Mouse (Mus musculus): ENCODE measurements around the gene Gpc6.

The Gpc6 gene

DNA sequence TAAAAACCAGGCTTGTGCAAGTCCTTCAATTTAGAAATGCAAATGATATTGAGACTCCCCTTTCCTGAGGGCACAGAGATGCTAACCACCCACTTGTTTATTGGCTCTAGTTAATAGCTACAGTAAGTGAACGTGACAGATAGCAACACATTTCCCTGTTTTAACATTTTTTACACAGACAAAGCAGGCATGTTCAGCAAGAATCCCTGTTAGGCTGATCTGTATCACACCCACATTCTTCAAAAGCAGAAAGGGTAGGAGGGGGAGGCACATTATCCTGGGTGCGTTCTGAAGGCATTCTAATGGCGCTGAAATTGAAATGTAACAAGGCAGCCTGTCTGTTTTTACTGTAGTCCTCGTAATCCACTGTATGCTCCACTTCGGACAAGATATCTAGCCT, 674.6 kb downstream of the Gpc6 start:
- no peak for DNase-seq (ENCODE audit: inconsistent age in 2 of 2, low spot score in 1 of 2)

DNA sequence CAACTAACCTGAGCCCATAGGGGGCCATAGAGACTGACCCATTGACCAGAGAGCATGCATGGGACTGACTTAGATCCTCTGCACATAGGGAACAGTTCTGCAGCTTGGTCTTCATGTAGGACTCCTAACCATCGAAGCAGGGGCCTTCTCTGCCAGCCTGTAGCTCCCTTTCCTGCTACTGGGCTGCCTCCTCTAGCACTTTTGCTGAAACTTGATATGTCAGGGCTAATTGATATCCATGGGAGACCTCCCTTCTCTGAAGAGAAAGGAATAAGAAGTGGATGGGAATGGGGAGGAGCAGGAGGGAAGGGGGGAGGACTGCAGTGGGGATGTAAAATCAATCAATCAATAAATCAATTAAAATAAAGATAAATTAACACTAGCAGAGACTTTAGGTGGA, 678.7 kb downstream of the Gpc6 start:
- no peak for DNase-seq (ENCODE audit: inconsistent age in 2 of 2, low spot score in 1 of 2)

DNA sequence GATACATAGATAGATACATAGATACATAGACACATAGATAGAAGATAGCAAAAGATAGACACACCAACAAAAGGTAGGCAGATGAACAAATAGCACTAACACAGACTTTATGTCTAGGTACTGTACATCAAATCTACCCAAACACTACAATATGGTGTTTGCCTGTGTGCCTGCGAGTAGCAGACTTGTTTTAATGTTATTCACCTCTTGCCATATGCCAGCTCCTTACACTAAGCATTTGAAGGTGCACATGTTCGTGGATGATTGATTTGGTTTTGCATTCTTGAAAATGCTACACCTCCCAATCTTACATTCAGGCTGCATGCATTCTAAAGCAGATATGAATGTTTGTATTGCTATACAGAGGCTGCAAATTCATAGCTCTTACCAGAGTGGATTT, 680.6 kb downstream of the Gpc6 start:
- no peak for DNase-seq (ENCODE audit: inconsistent age in 2 of 2, low spot score in 1 of 2)

DNA sequence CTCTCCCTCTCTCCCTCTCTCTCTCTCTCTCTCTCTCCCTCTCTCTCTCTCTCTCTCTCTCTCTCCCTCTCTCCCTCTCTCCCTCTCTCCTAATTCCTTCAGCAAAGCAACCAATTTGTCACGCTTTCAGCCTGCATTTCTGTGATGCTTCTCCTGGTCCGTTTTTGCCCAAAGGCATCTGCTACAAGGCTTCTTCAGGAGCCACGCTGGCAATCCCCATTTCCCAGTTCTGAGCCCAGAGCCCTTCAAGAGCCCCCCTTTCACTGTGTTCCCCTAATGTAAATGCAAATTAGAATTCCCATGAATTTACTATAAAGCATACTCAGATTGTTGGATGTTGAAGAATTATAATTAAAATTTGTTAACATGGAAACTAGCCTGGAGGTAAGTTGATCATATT, 686.0 kb downstream of the Gpc6 start:
- no peak for DNase-seq (ENCODE audit: inconsistent age in 2 of 2, low spot score in 1 of 2)

DNA sequence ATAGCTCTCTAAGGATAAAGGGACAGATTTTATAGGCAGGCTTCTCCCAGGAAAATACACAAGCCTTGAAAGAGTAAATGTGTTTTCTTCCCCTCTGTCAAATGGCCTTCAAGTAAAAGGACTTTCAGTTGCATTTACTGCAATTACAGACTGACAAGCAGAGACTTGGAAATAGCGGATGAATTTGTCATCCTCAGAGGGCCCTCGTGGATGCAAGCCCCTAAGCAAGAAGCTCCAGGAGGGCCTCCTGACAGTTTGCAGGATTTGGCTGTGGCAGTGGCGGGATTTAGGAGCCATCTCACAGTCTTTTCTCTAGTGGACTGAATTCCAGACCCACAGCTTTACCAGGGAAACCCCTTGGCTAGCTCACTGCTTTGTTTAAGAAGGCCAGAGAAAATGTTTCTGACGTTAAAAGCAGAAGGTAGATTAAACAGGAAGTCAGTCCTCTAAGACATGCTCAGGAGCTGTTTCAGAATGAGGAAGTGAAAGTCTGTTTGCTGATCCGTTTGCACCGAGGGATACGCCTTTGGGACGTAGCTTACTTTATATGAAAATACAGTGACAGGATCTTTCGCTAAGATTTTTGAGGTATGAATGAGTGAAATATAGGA, 700.1 kb downstream of the Gpc6 start:
- DNase-seq (ENCODE audit: inconsistent age in 2 of 2, low spot score in 1 of 2): no peak

DNA sequence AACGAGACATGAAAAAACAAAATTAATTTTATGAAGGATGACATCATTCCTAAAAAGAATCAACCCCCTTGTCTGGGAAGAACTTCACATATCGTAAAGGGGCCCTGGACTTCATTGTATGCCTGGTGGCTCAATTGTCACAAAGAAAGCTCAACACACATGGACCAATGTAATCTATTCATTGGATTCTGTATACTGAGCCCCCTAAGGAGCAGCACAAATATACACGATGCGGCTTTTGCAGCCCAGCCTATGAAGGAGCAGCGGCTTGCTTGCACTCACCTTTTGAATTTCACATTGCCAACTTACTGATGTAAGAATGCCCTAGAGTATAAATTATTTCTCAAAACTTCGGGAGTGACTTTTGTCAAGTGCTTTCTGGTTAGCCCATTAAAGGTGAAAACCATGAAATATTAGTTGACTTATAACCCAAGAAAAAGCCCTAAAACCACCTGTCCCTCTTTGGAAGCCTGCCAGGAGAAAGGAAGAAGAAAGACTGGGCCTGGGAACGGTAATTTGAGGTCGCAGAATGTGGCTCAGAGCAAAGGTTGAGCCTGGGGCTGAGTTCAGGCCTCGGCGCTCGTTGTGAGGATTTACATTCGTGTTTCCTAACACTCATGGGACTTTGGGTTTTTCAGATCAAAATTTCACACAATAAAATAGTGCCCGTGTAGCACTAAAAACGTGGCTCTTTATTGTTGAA, 709.3 kb downstream of the Gpc6 start:
- DNase-seq (ENCODE audit: inconsistent age in 2 of 2, low spot score in 1 of 2): no peak

DNA sequence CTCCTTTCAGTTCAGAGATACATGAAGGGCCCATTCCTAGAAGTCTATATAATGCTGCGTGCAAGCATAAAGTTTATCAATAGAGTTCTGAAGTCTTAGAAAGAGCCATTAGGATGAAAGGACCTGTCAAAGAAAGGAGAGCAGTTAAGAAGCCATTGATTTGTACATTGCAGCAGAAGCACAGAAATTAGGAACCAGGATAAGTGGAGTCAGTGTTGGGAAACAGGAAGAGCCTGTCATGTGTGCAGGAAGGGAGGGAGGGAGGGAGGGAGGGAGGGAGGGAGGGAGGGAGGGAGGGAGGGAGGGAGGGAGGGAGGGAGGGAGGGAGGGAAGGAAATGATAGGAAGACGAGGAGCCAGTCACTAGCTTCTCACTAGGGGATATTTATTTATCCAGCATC, 716.7 kb downstream of the Gpc6 start:
- DNase-seq (ENCODE audit: inconsistent age in 2 of 2, low spot score in 1 of 2): no peak

DNA sequence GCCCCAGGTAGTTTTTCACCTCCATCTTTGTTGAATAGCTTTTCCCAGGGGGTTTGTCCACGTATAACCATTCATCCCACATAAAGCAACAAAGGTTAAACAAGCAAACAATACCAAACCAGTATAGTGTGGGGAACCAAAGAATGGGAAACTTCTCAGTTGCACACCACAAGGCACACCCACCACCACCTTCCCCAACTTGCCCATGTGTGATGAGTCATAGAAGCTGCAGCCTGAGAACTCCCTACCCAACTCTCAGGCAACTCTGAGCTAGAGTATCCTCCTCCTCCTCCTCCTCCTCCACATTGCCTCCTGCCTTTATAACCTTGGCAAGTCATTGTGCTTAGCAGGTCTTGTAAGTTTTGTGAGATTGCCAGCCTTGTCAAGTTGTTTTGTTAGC, 718.0 kb downstream of the Gpc6 start:
- DNase-seq (ENCODE audit: inconsistent age in 2 of 2, low spot score in 1 of 2): no peak

DNA sequence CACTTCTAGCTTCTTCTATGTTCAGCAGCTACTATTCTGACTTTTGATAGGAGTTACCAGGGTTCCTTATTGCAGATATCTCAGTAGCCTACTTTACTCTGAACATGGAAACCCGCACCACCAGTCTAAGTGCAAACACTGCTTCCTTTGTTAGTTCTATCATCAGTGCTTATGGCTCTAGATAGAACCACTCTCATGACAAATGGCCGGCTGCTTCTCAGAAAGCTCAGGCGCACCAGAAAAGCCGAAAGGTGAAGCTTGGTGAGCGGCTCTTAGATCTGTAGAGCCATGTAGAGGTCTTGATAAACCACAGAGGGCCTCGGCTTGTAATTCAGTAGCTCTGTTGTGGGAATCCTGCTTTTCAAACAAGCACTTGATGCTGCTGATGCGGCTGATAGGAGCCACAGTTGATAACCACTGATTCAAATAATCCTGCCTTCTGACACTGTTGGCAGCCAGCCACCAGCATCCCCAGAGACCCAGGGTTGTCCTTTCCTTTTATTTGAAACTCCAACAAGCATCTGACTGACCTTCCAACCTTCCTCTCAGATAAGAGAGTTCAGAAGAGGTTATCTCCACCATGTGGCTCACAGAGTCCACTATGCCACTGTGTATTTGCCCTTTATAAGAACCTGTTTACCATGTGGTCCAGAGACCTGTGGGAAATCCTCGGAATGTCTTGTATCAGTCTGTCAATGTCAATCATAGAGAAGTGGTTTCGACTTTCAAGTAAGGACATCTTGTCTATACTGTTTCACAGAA, 723.3 kb downstream of the Gpc6 start:
- peak; percentile 14 to 38 for DNase-seq (ENCODE audit: inconsistent age in 2 of 2, low spot score in 1 of 2)

DNA sequence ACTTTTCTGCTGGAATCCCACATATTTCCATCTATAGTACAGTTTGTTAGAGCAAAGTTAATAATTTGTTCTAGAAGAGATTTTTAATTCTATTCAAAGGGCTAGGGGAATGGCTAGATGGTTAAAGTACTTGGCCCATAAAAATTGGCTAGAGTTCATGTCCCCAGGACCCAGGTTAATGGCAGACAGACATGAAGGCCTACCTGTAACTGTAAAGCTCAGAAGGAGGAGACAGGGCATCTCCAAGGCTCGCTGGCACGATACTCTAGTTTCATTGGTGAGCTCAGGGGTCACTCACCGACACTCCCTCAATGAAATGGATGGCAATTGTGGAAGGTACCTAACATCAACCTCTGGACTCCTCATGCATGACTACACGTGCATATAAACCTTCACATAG, 725.0 kb downstream of the Gpc6 start:
- no peak for DNase-seq (ENCODE audit: inconsistent age in 2 of 2, low spot score in 1 of 2)

DNA sequence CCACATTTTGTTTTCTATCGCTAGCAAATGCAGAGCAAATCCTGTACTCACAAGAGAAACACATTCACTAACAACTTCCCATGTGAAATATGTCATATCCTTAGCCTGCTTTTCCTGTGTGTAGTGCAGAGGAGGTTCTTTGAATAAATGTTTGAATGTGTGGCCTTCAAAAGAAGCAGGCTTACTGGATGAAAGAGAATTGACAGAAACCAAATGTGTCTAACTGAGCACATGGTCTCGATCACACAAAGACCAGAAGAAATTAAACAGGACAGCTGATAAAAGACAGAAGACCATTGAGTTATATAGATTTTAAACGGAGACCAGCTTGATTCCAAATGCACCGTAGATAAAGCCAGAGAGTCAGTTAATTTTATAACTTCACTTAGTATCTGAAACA, 726.2 kb downstream of the Gpc6 start:
- DNase-seq (ENCODE audit: inconsistent age in 2 of 2, low spot score in 1 of 2): no peak

DNA sequence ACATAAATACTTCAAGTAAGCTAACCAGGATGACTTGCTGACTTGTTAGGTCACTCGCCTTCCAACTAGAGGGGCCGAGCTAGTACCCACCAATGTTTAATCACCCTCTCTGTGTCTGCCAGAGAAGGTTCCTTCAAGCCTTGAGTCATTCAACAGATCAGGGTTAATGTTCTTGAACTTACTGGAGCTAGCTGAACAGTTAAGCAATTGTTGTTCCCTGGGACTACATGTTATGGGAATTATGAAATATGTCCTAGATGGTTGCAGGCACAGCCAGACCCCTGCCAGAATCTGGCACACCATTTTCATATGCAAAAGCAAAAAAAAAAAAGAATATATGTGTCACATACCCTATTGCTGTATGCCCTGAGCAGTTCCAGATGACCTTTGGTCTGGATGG, 726.8 kb downstream of the Gpc6 start:
- peak in 1 of 2 experiments; percentile 69 for DNase-seq (ENCODE audit: inconsistent age in 2 of 2, low spot score in 1 of 2)

DNA sequence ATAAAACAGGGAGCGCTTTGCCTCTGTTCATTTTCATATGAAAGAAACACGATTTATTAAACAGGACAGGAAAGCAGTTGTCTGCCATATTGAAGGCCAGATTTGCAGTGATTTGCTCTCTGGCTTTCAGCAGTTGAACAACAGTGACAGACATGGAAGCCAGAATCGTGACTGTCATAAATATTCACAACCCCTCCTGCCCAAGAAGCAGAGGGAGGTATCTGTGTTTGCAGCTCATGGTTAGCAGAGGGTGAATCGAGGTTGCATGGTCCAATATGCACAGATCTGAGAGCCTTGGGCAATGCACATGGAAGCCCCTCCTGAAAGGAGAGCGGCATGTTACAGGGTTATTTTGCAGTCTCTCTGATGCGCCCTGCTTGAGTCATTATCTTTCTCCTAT, 730.3 kb downstream of the Gpc6 start:
- DNase-seq (ENCODE audit: inconsistent age in 2 of 2, low spot score in 1 of 2): no peak

DNA sequence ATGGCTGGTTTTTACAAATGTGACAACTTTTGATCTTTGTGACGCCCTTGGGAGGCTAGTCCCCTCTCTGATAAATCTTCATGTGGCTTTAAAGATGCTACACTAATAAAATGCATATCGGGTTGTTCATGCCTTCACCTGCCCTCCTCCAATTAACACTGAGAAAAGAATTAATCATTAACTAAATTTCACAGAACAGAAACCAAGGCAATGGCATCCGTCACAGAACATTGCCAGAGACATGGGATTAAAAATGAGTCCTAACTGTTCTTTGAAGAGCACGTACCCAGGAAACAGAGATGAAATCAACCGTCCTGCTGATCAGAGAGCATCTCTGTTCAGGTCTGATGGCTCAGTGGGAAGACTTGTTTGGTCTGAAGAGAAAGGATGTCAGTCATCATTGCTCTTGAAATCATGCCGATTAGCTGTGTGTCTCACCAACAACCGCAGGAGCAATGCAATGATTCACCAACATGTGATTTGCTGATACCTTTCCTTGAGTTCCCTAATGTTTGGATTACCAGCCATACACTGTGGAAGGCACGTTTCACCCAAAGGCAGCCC, 734.2 kb downstream of the Gpc6 start:
- no peak for DNase-seq (ENCODE audit: inconsistent age in 2 of 2, low spot score in 1 of 2)

DNA sequence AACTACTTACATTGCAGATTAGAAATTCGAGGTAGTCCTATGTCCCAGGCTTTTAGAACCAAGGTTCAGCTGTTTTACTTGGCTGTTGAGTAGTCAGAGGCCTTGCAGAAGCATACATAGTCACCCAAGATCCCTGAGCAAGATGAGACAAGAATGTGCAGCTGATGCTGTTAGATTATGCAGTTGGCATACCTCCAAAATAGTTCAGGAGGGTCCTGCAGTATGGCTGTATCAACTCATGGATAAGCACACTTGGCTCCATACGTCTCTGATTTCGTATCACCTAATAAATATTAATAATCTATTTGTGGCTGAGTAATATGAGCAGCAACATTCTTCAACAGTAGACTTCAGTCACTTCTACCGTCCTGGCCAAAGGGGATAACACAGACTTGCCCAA, 737.1 kb downstream of the Gpc6 start:
- DNase-seq (ENCODE audit: inconsistent age in 2 of 2, low spot score in 1 of 2): no peak

DNA sequence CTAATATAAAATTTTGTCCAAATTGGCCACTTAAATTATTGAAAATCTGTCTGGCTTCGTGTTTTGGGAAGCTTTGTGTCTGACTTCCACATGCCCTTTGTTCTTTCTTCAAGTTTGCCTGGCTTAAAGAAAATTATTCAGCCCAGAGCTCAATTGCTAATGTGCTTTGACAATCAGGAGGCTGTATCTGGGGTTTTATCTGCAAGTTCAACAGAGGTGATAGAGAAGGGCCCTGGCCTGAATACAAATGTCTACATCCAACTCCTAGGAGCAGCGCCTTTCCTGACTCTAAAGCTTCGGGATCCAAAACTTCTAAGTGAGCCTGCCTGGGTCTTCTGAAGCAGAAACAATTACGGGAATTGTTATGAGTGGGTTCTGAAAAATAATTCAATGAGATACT, 739.7 kb downstream of the Gpc6 start:
- no peak for DNase-seq (ENCODE audit: inconsistent age in 2 of 2, low spot score in 1 of 2)

DNA sequence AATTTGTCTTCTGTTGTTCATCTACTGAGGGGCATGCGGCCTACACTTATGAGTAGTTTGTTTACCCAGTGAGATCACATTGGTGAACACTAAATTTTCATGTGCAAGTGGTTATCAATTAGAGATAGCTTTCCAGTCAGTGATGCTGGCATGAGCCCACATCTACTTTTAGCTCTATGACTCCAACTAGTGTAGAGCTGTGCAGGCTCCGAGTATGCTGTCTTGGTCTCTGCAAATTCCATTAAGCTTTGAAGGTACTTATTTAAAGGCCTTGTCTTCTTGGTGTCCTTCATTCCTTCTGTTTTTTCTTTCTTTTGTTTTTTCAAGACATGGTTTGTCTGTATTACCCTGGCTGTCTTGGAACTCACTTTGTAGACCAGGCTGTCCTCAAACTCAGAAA, 741.0 kb downstream of the Gpc6 start:
- DNase-seq (ENCODE audit: inconsistent age in 2 of 2, low spot score in 1 of 2): no peak

DNA sequence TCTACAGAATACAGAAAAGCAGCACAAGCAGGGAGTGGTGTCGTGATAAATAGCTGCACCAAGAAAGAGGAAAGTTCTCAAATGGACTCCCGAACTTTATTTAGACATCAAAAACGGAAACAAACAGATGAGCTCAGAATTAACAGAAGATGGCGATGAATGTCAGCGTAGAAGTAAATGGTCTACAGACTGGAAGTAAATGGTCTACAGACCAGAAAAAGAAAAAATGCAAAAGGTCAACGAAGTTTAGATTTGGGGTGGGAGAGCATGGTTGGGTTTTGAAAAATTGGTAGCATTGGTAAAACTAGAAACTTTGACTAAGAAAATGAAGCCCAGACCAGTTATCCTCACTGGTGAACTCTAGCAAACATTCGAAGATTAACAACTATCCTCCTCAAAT, 748.4 kb downstream of the Gpc6 start:
- DNase-seq (ENCODE audit: inconsistent age in 2 of 2, low spot score in 1 of 2): no peak

DNA sequence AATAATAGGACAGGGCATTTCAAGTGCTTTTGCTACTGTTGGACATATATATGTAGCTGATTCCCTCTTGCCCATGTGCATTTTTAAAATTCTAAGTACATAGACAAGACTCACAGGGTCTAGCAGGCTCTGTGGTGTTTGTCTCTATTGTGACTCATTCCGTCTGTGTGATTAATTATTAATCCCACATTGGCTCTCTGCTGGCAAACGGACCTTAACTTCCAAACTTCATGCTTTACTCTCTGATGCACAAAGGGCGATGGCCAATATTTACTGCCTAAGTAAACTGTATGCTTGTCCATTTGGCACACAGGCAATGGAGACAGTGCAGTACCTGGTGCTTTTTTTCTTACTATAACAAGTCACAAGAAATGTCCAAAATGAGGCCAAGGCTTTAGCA, 749.4 kb downstream of the Gpc6 start:
- peak in 1 of 2 experiments; percentile 33 for DNase-seq (ENCODE audit: inconsistent age in 2 of 2, low spot score in 1 of 2)

DNA sequence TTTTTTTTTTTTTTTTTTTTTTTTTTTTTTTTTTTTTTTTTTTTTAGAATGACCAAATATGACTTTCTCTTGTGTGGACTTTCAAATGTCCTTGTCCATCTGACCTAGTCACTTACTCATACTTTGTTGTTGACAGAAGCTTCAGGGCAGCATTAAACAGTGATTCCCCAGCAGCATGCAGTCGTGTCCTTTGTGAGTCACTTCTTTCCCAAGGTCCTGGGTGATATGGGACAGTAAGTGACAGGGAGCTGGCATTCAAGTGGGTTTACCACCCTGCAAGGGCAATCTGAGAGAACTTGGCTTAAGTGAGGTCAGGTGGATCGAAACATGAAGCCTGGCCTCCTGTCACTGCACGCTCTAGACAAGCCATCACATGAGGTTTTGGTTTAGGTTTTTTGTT, 754.8 kb downstream of the Gpc6 start:
- peak; percentile 78 to 90 for DNase-seq (ENCODE audit: inconsistent age in 2 of 2, low spot score in 1 of 2)

DNA sequence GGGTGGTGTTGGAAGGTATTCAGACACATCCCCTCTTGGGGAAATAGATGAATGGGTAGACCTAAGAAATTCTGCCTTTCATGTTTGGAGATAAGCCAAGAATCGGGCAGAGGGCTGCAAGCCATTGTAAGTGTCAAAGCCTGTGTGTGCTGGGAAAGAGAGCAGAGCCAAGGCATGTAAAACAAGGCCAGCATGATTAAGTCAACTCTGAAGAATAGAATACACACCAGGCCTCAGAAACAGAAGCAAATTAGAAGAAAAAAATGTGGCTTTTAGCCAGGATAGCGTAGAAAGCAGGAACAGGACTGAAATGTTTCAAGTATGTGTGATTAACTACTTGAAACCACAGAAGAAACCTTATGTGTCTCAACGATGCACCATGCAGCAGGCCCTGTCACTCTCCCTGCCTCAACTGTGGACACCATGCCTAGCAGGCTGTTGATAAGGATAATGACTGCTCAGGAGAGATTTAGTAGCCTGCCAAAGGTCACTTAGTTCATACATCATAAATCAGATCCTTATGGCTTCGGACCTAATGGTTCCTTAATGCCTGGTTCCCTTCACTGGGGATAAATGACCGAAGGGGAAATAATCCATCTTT, 756.3 kb downstream of the Gpc6 start:
- peak; percentile 22 to 76 for DNase-seq (ENCODE audit: inconsistent age in 2 of 2, low spot score in 1 of 2)

DNA sequence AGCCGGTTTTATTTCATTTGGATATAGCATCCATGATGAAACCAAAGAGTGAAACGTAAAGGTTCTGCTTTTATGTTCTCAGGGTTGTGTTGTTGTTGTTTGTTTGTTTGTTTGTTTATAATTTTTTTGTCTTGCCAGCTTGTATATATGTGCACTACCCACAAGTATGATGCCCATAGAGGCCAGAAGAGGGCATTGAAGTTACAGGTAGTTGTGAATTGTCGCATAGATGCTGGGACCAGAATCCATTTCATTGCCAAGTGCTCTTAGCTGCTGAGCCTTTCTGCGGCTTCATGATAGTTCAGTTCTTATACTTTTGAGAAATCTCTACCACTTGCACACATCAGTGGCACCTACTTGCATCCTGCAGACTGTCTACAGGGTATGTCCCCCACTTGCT, 758.0 kb downstream of the Gpc6 start:
- no peak for DNase-seq (ENCODE audit: inconsistent age in 2 of 2, low spot score in 1 of 2)
